Mouse (Mus musculus) leukemia stem cell, adult 10-12 weeks (primary cell): ENCODE results near the gene Smg1. TPM values are rescaled to one million over a fixed set of nuclear protein-coding genes. Genes with fewer than 3 reads are reported as not detected.

Experiments
- polyA plus RNA-seq: library from polyadenylated mRNA; stranded (reverse); fragments of >175 nt; gene quantifications from 2 replicates; pipeline ENCODE4 v1.2.3, GENCODE M21; 2012; ENCODE audit warnings: low replicate concordance

Gene Smg1
- polyA plus RNA-seq, result 24.0 and 51.8 TPM in 2 replicates

DNA sequence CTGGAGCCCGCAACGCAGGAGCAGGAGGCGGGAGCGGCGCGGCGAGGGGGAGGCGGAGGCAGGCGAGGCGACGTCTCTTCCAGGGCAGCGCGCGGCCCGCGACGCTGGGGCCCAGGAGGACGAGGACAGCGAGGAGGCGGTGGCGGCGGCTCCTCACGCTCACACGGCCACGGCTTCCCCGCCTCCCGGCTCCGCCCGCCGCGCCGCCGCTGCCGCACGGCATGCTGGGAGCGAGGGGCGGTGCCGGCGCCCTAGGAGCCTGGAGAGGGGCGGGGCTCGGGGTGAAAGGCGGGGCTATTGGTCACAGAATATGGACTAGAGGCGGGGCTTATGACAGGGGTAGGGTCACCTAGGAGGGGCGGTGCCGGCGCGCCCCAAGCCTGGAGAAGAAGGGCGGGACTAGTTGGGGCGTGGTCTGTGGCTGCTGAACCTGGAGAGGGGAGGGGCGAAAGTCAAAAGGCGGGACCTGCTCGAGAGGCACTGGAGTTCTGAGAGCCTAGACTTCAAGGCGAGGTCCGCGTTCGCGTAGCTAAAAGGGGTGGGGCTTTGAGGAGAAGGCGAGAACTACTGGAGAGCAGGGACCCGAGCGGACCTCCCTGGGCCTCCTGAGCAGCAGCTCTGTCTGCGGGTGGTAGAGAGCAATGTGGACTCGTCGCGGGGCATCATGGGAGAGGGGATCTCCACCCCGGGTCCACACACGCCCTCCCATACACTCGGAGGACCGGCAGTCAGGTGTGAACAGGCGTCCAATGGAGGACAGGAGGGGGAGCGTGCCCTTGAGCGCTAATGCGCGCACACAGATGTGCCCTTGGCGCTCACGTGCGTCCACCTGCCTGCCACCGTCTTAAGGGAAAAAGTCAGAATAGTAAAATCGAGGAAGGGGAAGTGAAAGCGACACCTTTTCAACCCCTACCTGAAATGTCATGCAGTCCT, at the start of gene Smg1:
TSS of gene Smg1 (minus strand) at position 218 of the 933 bp plus-strand sequence.

DNA sequence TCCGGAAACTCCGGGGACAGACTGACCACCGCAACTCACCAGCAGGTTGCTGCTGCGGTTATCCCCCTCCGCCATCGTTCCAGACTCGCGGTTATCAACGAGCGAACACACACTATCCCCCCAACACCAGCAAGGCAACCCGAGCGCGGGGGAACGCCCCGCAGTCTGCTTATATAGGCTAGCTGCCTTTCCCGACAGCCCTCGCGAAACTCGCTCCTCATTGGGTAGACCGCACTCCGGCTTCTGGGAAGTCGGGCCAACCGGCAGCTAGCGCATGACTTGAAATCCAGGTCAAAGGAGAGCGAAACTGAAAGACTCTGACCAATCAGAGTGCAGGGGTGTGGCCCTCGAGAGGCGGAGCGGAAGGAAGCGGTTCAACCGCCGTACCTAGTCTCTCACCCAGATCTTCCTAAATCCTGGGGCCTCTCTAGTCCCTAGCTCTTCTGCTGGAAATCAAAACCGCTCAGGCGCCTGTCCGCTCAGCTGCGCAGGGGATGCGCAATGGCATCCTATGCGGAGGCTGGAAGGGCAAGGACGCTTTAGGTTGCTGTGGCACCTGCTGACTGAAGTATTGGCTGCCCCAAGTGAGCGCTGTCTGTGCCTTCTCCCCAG, 113.9 kb downstream of the Smg1 start, which contains the start of gene Arl6ip1:
TSS of gene Arl6ip1 (minus strand) at position 233 of the 612 bp plus-strand sequence.

DNA sequence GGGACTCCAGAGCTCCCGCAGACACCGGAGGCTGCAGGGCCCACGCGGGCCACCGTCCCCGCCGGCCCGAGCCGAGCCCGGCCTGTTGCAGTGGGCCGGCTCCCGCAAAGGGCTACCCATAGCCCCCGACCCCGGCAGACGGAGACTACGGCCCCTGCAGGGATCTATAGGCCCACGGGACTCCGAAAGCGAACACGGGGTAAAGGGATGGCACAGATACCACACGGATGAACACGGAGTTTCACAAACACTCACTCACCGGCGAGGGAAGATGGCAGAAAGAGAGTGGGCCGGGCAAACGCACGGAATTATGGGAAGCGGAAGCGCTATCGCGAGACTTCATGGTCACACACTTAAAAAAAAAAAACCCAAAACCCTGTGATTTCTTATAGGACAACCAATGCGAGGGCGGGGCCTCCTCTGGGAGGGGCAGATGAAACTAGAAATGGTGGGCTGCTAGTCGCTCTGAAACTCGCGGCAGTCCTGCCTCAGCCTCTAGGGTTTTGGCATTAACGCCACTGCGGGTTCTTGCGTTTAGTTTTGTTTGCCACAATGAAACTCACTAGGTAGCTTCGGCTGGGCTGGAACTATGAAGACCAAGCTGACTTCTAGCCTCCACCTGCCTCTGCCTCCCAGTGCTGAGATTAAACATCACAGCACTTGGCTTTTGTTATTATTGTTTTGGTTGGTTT, 127.4 kb downstream of the Smg1 start, which contains the start of gene Rps15a:
TSS of gene Rps15a (minus strand) at position 312 of the 692 bp plus-strand sequence.

Other genes starting within 250 kb of the Smg1 start
- 6.0 and 18.5 TPM in 2 replicates for gene Rps15a, start 127.5 kb downstream of the Smg1 start, polyA plus RNA-seq
- 1.3 and 21.0 TPM in 2 replicates for gene Arl6ip1, start 114.0 kb downstream of the Smg1 start, polyA plus RNA-seq
- not detected in 2 replicates for gene Syt17, start 204.6 kb upstream of the Smg1 start, polyA plus RNA-seq
- gene Itpripl2, start 248.3 kb upstream of the Smg1 start, polyA plus RNA-seq, result 4.0 and 5.9 TPM in 2 replicates